Mouse (Mus musculus) adrenal gland, postnatal 4 days (tissue): ENCODE measurements around the gene Ggn. TPM values are rescaled to one million over a fixed set of nuclear protein-coding genes. Genes with fewer than 3 reads are reported as not detected.
"Not testable (repeated sequence)": the region's sequence is repeated elsewhere in the genome, so short reads cannot be mapped to it uniquely, and the experiment has no call there.

Experiments used
- DNase-seq, 2 experiments: peaks; one replicate each; pipeline ENCODE4 v3.0.0; 2021 to 2022; ENCODE audit warnings: low spot score in 2 of 2, mixed read lengths in 2 of 2
- long read RNA-seq, 2 experiments: library from polyadenylated mRNA; stranded (forward); transcript quantifications; one replicate each; pipeline ENCODE4 v2.0.0; 2021
- total RNA-seq, 2 experiments: library from RNA; stranded (reverse); gene quantifications; 2 replicates each; pipeline ENCODE4 v1.2.3; 2021

Gene Ggn
- total RNA-seq = 1 to 10 TPM; 1.8 to 2.5 TPM
- long read RNA-seq, experiment 1 = 0 reads
- long read RNA-seq, experiment 2 = 0 reads

DNA sequence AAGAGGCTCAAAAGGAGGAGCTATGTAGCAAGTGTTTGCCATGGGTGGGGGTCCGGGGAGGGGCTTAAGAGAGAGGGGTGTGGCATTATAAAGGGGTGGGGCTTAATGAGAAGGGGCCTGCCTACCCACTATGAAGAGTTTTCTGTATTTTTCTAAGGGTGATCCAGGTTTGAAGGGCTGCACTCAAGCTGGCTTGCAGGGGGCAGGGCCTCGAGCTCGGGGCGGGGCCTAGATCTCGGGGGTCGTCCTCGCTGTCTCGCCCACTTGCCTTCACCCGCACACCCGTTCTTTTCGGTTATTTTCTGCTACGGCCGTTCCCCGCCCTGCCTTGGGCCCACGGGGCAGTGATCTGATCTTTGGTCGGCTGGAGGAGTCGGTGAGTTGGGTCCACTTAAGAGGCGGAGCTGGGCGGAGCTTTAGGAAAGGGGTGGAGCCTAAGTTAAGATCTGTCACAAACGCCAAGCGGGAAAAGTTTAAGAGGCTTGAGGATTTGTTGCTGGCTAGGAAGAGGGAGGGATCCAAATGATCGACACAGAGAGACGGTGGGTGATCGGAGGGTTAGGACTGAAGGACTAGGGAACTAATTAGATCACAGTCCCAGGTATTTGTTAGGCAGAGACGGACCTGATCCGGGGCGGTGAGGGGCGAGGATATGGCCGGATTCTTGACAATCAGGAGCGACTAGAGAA, at the start of gene Ggn, which contains the start of gene Spred3:
Gene Ggn, plus strand, starts transcription at position 145 of the 689 bp plus-strand sequence.
Gene Spred3, minus strand, starts transcription at position 346 of the 689 bp plus-strand sequence.
- DNase-seq = peak; percentile 34 to 61

DNA sequence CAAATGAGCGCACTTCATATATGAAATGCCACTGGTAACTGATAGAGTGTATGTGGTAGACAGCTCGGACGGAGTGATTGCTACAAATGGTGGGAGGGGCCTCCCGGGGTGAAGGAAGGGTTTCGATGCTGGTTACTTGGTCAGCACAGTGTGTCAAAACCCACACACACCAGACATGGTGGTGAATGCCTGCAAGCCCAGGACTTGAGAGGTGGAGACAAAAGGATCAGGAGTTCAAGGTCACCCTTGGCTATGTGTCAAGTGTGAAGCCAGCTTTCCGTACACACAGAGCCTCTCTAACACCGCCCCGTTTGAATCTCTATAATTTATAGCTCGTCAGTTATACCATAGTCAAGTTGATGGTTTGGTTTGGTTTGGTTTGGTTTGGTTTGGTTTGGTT, 47.2 kb upstream of the Ggn start:
- no peak for DNase-seq

DNA sequence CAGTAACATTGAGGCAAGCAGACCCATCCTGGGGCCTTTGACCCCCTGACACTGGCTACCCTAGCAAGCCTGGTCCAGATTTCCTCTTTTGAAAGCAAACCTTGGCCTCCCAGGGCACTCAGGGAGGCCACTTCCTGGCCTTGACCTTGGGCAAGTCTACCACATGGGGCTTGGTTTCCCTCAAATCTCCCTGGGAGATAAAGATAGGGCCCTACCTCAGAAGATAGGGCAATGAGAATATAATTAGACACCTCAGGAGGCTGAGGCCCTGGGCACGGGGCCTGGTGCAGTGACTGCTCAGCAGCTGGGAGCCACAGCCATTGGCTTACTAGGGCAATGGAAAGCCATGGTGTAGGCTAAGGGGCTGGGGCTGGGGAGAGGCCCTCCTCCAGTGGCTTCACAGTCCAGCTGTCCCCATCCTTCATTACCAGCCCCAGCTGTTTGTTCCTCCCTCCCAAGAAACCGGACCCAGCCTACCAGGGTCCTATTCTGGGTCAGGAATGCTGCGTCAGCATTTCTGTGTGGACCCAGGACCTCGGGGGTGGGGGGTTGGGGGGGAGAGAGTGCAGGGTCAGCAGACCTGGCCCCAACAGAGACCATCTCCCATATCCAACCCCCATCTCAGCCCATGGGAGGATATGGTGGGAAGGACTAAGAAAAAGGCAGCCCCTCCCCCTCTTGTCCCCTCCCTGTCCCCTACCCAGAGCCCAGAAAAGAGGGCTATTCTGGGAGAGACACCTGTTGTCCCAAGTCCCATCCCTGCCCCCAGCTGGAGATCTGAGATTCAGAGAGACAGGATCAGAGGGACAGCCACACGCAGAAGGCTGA, 46.3 kb upstream of the Ggn start:
- no peak for DNase-seq

DNA sequence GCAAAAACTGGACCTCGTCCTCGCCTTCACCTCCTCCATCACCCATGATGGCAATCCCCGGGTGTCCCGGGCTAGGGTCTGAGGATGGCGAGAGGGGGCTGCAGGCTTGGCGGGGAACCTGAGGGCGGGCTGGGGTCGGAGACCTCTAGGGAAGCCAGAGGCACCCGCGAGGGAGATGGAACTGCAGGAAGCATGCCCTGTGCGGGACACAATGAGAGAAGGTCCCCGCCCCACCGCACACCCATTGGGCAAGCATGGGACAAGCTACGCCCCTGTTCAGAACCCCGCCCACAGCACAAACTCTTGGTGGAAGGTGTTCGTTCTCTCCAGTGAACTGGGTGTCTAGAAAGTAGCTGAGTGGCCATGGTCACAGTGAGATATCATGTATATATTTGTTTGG, 45.0 kb upstream of the Ggn start, which contains the start of gene Ryr1:
Gene Ryr1, minus strand, starts transcription at position 210 of the 400 bp plus-strand sequence.
- peak; percentile 27 to 45 for DNase-seq

DNA sequence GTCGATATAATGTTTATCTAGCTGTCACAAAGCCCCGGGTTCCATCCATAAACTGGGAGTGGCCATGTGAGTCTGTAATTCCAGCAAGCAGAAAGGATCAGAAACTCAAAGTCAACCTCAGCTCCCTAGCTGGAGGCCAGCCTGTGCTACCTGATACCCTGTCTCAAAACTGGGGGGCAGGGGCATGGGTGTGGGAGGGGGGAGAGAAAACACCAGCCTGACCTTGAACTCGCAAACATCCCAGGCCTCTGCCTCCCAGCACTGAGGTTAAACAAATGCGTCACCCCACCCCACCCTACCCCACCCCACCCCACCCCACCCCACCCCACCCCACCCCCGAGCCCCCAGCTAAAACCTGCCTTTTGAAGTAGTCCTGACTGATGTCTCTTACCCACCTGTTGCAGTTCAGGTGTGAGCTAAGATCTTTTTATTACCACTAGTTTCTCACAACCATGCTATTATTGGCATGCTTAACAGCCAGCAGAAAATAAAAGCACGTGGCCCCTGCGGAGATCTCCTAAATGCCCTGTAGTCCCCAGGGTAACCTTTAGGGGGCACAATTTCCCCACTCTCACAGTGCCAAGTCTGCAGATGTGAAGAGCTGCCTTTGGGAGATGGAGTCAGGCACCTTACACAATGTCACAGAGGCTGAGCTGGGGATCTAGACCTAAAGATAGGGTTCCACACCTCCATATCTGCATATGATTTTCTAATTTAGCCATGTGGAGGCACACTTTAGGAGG, 43.7 kb upstream of the Ggn start:
- peak in 1 of 2 experiments; percentile 34 for DNase-seq

DNA sequence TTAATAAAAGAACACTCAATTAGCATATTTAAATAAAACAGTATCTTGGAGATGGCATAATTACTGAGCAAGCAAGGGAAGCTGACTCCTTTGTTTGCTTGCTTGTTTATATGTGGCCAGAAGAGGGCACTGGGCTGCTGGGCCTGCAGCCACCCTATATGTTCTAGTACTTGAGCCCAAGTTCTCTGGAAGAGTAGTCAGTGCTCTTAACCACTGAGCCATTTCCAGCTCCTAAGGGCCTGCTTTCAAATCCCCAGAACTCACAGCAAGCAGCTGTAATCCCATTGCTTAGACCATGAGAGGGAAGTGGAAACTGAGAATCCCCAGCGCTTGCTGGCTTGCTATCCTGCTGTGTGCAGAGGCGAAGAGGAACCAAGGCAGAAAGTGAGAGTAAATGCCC, 41.3 kb upstream of the Ggn start:
- DNase-seq = no peak

DNA sequence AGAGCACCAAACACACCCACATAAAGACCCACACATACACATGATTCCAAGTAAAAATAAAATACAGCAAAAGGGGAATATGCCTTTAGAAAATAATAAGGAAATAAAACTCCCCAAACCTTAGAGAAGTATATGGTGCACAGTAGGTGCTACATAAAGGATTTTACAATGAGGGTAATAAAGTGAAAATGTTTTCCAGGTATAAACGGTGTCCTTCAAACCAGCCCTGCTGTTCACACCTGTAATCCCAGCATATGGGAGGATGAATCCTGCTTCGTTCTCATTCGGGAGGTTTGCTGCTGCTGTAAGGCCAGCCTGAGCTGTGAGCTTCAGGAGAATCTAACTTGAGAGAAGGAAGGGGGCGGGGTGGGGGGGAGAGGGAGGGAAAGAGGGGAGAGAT, 35.8 kb upstream of the Ggn start:
- DNase-seq = no peak

DNA sequence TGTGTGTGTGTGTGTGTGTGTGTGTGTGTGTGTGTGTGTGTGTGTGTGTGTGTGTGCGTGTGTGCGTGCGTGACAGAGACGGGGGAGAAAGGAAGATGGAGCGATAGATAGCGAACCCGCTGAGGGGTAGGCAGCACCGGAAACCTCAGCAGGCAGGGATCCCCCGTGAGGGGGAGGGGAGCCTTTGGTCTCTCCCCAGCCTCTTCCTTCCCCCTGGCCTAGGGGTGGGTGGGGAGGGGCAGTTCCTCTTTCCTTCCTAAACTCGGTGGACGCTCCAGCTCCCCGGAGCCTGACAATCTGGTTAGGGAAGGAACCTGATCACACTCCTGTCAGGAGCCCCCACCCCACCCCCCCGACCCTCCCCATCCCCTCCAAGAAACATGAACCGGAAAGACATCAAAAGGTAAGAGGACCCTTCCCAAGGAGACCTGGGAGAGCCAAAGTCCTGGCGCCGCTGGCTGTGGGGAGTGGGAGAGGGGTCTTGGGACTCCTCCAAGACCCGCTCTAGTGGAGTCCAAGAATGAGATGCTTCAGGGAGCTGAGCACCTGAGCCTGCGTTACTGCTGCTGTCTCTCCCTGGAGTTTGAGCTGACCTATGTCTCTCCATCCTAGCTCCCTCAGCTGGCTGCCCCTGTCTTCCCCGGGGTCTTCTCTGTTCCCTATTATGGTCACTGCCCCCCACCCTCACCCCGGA, 35.2 kb upstream of the Ggn start, which contains the start of gene Rasgrp4:
Gene Rasgrp4, plus strand, starts transcription at position 159 of the 694 bp plus-strand sequence.
- no peak for DNase-seq

DNA sequence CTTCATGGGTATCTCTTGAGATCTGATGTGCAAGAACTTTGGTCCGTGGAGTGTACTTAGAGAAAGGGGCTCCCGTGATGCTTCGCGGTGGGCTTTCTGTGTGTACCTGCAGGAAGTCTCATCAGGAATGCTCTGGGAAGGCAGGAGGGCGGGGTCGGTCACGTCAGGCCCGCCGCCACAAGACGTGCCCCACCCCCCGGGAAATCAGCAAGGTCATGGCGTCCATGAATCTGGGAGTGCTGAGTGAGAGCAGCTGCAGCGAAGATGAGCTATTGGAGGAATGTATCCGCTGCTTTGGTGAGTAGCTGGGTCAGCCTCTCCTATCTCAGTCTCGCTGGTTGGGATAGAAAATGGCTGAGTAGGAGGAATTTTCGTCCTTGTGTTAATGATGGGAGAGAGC, 32.6 kb upstream of the Ggn start:
- DNase-seq = no peak

DNA sequence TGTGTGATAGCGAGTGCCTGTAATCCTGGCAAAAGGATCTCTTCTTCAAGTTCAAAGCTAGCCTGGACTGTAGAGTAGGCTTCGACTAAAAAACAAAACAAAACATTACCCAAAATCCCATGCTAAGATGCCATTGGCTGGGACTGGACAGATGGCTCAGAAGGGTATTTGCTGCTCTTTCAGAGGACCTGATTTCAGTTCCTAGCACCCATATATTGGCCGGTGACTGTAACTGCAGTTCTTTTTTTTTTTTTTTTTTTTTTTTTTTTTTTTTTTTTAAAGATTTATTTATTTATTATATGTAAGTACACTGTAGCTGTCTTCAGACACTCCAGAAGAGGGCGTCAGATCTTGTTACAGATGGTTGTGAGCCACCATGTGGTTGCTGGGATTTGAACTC, 30.8 kb upstream of the Ggn start:
- not testable (repeated sequence) for DNase-seq

DNA sequence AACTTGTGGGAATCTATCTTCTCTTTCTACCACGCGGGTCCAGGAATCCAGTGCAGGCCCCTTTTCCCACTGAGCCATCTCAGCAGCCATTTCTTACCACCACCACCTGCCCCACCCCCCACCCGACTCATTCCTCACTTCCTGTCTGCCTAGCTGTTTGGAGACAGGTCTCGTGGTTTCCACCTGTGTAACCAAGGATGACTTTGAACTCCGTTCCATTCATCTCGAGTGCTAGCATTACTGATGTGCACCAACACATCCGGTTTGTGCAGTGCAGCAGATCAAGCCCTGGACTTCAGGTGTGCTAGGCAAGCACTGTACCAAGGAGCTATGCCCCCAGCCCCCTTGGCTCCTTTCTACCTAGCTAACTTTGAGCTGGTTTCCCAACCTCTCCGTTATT, 28.6 kb upstream of the Ggn start:
- DNase-seq = no peak

DNA sequence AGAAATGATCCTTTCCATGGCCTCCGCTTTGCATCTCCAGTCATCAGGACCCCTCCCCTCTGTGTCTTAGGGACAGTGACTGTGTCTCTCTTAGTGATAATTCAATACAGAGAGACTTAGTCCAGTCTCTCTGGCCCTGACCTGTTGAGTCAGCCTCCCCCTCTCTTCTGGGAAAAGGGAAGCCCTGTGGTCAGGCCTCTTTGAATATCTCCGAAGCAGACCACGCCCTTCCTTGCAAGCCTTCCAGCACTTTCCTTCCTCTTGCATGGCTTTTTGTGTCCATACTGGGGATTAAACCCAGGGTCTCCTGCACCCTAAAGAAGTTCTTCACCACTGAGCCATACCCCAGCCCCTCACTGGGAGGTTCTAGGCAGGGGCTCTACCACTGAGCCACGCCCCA, 26.0 kb upstream of the Ggn start:
- DNase-seq = no peak

DNA sequence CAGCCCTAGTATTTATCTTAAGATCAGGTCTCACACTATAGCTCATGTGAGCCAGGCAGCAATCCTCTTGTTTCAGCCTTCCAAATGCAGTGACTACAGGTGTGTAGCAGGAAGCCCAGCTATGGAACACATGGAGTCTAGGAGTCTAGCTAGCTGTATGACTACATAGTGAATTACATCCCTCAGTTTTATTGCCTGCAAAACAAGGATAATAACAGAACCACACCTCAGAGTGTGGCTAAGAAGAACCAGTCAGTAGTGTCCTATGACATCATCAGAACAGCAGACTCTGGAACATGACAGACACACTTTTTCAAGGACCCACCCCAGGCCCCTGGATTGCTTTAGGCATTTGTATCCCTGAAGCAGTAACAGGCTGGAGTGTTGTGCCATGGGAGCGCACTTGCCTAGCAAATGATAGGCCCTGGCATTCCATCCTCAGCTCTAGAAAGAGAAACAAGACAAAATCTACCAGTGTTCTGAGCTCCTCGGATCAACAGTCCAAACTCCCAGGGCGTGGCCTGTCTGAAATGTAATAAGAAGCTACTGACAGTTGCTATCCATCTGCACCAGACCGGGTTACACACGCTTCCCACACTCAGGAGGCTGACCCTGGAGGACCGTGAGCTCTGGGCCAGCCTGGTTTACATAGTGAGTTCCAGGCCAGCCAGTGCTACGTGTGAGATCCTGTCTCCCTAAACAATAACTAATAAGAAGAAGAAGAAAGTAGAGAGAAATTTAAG, 23.2 kb upstream of the Ggn start:
- no peak for DNase-seq

DNA sequence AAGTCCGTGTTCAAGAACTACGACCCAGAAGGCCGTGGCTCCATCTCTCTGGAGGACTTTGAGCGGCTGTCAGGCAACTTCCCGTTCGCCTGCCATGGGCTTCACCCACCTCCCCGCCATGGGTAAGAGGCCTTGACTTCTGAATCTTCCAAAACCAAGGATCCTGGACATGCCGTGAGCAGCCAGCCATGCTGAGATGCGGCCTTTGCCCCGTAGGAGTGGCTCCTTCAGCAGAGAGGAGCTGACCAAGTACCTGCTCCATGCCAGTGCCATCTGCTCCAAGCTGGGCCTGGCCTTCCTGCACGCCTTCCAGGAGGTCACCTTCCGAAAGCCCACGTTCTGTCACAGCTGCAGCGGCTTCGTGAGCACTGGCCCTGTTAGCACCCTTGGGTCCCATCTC, 21.2 kb upstream of the Ggn start:
- no peak for DNase-seq

DNA sequence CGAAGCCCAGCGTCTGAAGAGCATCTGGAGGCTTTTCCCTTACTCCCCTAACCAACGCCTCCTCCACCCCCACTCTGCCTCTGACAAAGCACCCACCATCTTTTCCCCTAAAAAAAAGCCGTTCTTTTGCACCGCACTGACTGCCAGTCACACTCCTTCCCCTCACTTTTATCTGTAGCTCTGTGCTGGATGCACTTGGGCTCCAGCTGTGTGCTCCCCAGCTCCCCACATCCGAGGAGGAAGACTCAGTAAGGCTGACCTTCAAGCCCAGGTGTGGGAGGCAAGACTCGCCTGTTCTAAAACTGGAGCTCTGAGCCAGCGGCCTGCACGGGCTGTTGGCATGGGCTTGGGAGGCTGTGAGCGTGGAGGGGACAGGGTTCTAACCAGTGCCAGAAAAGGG, 18.5 kb upstream of the Ggn start:
- DNase-seq = no peak

DNA sequence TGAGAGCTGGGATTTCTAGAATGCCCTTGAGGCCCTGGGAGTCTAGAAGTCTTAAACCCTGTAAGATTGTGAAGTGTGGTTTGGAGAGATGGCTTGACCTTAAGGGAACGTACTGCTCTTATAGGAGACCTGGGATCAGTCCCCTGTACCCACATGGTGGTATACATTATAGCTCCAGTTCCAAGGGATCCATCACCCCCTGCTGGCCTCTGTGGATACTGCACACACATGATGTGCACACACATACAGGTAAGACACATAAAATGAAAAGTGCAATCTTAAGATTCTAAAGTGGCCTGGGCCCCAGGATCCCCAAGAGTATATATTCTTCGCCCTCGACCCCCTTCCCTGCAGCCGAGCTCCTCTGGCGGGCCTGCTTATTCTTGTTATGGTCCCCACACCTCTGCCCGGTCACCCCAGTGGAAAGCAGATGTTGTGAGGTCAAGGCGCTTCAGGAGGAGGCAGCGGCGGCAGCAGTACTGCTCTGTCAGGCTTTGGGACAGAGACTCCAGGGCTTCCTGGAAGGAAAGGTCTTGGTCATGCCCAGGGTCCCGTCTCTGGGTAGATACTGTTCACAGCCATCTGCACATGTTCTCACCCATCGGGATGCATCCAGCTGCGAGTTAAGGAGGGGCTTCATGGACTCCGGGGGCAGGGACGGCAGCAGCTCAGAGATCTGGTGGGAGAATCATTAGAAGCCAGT, 15.8 kb upstream of the Ggn start:
- no peak for DNase-seq

DNA sequence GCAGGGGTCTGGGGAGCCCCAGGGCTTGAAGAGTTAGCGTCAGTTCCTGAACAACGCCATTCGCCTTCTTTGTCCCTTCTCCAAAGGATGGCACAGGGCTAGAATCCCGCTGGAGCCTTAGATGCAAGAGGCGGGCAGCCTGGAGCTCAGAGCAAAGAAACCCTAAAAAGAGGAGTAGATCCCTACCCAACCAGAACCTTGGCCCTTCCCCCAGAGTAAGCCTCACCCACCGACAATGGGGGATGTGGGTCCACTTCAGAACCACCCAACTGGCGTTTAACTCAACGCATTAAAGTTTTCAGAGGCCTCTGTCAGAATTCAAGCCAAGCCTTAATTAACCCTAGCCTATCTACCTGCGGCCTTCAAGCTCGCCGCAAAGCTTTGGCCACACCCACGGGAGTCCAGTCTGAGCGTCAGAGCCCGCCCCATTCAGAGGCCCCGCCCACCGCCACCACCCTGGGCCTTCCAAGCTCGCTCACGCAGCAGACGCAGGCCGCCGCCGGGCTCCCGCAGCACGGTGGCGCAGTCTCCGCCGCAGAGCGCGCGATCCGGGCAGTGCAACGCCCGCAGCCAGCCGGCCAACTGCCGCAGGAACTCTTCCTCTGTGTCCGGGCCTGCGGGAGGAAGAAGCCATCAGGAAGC, 14.7 kb upstream of the Ggn start:
- peak; percentile 70 to 75 for DNase-seq

DNA sequence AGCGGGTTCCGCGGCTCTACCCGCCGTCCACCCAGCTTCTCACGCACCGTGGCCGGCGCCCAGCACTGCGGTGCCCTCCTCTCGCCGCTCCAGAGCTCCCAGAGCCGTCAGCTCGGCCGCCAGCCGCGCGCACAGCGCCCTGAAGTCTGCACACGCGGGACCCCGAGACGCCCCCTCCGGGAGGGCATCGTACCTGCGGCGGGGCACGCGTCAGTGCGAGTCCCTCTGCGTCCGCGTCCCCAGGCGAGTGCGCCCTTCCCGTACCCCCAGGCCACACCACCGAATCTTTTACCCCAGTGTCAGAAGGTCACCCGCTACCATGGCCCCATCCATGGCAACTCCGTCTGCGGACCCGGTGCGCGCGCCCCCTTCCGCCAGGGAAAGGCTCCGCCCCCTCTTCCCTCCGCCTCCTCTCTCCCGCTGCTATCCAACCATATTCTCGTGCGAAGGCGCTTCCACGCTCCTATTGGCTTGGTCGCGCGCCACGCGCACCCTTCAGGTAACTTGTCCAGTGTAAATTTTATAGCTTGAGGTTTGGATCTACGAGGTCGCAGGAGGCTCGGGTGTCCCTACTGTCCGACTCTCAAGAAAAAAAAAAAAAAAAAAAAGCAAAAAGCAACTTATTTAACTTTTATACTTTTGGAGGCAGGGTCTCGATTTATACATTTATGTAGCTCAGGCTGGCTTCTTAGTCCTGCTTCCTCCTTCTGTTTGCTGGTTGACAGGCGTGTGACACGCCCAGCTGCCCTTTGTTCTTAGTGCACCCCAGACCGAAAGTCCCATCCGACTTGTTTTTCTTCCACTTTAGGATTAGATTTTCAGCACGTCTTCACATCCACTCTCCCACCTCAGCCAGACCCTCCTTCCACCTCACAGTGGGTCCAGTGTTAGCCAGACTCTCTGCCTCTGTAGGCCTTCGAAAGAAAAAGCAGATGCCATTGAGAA, 13.9 kb upstream of the Ggn start, which contains the start of gene Fam98c:
Gene Fam98c, minus strand, starts transcription at position 397 of the 945 bp plus-strand sequence.
- DNase-seq = peak; percentile 48 to 65
